Mouse (Mus musculus) cortical plate, adult 2 months (tissue): ENCODE measurements around the gene Zeb2. TPM values are rescaled to one million over a fixed set of nuclear protein-coding genes. Genes with fewer than 3 reads are reported as not detected.

Source experiments
- H3K27ac ChIP-seq: fragments of 200-500 bp; 2 replicates; pipeline ENCODE4 v1.5.1; 2012; ENCODE audit warnings: low read length, control low read depth, inconsistent platforms; ENCODE audit not compliant: insufficient read depth
- H3K4me1 ChIP-seq: fragments of 200-500 bp; 2 replicates; pipeline ENCODE4 v1.6.1; 2011; ENCODE audit warnings: low read length; ENCODE audit not compliant: control insufficient read depth, insufficient read depth
- H3K4me3 ChIP-seq: fragments of 200-500 bp; 2 replicates; pipeline ENCODE4 v1.5.1; 2011; ENCODE audit warnings: mild to moderate bottlenecking, low read length, control low read depth; ENCODE audit not compliant: insufficient read depth
- CTCF ChIP-seq: fragments of 200-500 bp; IDR thresholded peaks from 2 replicates; pipeline ENCODE4 v1.5.1; 2011; ENCODE audit warnings: mild to moderate bottlenecking, control low read depth, low read length; ENCODE audit not compliant: insufficient read depth; ENCODE audit errors: extremely low read depth
- POLR2A ChIP-seq: fragments of 200-500 bp; IDR thresholded peaks from 2 replicates; pipeline ENCODE4 v1.6.1; 2011; ENCODE audit warnings: mild to moderate bottlenecking, low read length, control low read depth; ENCODE audit not compliant: insufficient read depth; ENCODE audit errors: extremely low read depth
- polyA plus RNA-seq: library from polyadenylated mRNA; depleted of rRNA; stranded (reverse); fragments of >200 nt; gene quantifications from 2 replicates; pipeline ENCODE4 v1.2.3, GENCODE M21; 2012

The Zeb2 gene
- polyA plus RNA-seq, 1 experiment = 65.4 TPM

- H3K27ac ChIP-seq = no peak overlapping the region
- no peak overlapping the region for H3K4me3 ChIP-seq
- TF ChIP-seq POLR2A (no peak), CTCF (no peak)
- no peaks in the 10 kb centered on the region for H3K4me1 ChIP-seq
These were observed 151.2 kb downstream of the Zeb2 start for GRCm38 (mm10) chr2:44965834-44966555.

GRCm38 (mm10) chr2:44962620-44963019 is 154.6 kb downstream of the Zeb2 start:
- Histone ChIP-seq H3K4me1 (no peaks in the 10 kb centered on the region), H3K4me3 (no peak overlapping the region), H3K27ac (no peak overlapping the region)
- no peak for TF ChIP-seq POLR2A
- no peak for TF ChIP-seq CTCF

GRCm38 (mm10) chr2:44961192-44961591 is 156.0 kb downstream of the Zeb2 start:
- Histone ChIP-seq H3K4me3 (no peak overlapping the region), H3K27ac (no peak overlapping the region), H3K4me1 (no peaks in the 10 kb centered on the region)
- TF ChIP-seq CTCF (no peak), POLR2A (no peak)

GRCm38 (mm10) chr2:44960561-44960960 is 156.6 kb downstream of the Zeb2 start:
- no peak for TF ChIP-seq CTCF
- no peak for TF ChIP-seq POLR2A
- Histone ChIP-seq H3K4me1 (no peaks in the 10 kb centered on the region), H3K27ac (no peak overlapping the region), H3K4me3 (no peak overlapping the region)

GRCm38 (mm10) chr2:44957329-44957797 is 159.8 kb downstream of the Zeb2 start:
- TF ChIP-seq CTCF (no peak), POLR2A (no peak)
- Histone ChIP-seq H3K4me3 (no peak overlapping the region), H3K4me1 (peaks cover 2% of the 10 kb centered on the region), H3K27ac (no peak overlapping the region)

- TF ChIP-seq POLR2A (no peak), CTCF (no peak)
- H3K4me3 ChIP-seq = no peak overlapping the region
- no peak overlapping the region for H3K27ac ChIP-seq
- H3K4me1 ChIP-seq = peaks cover 2% of the 10 kb centered on the region
These were observed 161.0 kb downstream of the Zeb2 start for GRCm38 (mm10) chr2:44956232-44956631.

- TF ChIP-seq CTCF = no peak
- no peak for TF ChIP-seq POLR2A
- Histone ChIP-seq H3K27ac (no peak overlapping the region), H3K4me1 (peaks cover 2% of the 10 kb centered on the region), H3K4me3 (no peak overlapping the region)
These were observed 161.7 kb downstream of the Zeb2 start for GRCm38 (mm10) chr2:44955506-44955905.

- TF ChIP-seq POLR2A (no peak), CTCF (no peak)
- no peak overlapping the region for H3K4me3 ChIP-seq
- H3K4me1 ChIP-seq = peaks cover 2% of the 10 kb centered on the region
- H3K27ac ChIP-seq = no peak overlapping the region
These were observed 163.0 kb downstream of the Zeb2 start for GRCm38 (mm10) chr2:44954180-44954579.

- H3K4me3 ChIP-seq = no peak overlapping the region
- H3K4me1 ChIP-seq = peaks cover 2% of the 10 kb centered on the region
- no peak for TF ChIP-seq CTCF
- TF ChIP-seq POLR2A = no peak
- H3K27ac ChIP-seq = no peak overlapping the region
These were observed 164.3 kb downstream of the Zeb2 start for GRCm38 (mm10) chr2:44952830-44953422.
